Mouse (Mus musculus): ENCODE results near the gene Birc3.
A peak's percentile ranks its signal among the peaks of the same experiment; 100 is the strongest.
"Not testable (repeated sequence)": the region's sequence is repeated elsewhere in the genome, so short reads cannot be mapped to it uniquely, and the experiment has no call there.

Gene Birc3

DNA sequence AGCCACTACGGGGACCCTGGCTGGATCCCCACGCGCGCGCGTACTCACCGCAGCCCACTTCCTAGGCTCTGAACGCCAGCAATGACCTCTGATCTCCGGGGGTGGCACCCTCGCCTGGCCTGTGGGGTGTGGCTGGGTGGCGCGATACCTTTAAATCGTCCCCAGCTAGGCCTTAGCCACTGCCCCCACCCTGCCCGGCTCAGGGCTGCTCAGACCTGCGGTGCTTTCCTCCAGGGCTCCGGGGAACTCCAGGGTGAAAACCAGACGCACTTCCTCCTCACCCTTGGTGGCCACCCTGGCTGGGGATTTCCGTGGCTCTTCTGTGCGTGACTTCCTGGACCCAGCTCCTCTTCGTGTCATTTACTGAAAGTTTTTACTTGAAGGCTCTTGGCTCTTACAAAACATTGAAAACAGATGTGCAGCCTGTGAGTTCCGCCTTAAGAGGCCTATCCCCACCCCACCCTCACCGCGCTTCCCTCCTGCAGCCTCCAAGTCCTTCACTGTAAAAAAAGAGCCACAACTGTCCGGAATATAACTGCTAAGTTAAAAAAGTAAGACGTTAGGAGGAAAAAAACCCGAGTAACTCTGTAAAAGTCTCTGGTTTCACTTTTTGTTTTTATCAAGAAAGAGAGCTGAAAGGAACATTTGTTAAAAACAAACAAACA, at the start of gene Birc3:
Gene Birc3 (minus strand): TSS at position 412 of the 665 bp plus-strand sequence.
- peak; percentile 98 for DNase-seq (ENCODE audit: low read depth)

DNA sequence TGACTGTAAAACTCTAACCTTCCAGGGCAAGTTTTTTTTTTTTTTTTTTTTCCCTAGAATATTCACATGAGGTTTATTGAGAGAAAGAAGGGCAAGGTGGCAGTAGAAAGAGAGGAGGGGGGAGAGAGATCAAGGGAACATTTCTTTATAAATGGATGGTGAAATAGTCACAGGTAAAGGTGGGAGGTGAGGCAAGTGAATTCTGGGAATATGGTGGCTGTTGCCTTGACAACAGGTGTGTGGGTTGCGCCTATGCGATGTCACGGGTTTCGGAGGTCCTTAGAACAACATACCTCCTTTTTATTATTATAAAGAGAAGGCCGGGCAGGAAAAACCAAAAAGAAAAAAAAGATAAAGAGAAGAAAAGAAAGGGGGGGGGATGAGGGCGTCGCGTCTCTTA, 41.9 kb upstream of the Birc3 start:
- DNase-seq (ENCODE audit: low read depth), result no peak

DNA sequence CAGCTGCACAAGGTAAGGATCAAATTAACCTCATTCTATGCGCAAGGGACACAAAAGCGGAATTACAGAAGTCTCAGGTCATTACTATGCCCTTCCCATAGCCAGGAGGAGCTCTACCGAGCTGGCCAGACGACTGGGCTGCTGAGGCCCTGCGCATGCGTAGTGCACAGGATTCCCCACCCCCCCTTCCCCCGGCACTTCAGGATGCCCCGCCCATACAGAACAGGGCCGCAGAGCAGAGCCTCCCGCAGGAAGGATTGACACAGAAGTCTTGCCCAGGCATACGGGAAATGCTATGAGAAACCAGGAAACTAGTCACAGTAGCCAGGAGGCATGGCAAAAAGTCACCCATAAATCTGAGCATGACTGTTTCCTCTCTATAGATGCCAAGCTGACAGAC, 41.5 kb upstream of the Birc3 start:
- peak; percentile 53 for DNase-seq (ENCODE audit: low read depth)

DNA sequence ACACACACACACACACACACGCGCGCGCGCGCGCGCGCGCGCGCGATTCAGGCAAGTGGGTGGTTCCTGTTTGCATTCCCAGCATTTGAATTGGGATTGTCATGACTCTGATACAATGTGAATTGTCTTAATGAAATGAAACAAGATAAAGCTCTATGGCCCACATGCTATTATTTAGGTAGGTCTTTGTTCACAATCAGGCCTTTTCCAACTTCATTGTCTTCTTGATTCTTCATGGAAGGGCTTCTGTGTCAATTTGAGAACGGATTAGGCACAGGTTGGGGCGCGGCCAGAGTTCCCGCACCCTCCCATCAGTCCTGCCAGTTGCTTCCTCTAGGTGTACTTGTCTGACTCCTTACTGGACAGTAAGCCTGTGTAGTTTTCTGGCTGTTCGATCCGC, 41.0 kb upstream of the Birc3 start:
- DNase-seq (ENCODE audit: low read depth), result no peak

DNA sequence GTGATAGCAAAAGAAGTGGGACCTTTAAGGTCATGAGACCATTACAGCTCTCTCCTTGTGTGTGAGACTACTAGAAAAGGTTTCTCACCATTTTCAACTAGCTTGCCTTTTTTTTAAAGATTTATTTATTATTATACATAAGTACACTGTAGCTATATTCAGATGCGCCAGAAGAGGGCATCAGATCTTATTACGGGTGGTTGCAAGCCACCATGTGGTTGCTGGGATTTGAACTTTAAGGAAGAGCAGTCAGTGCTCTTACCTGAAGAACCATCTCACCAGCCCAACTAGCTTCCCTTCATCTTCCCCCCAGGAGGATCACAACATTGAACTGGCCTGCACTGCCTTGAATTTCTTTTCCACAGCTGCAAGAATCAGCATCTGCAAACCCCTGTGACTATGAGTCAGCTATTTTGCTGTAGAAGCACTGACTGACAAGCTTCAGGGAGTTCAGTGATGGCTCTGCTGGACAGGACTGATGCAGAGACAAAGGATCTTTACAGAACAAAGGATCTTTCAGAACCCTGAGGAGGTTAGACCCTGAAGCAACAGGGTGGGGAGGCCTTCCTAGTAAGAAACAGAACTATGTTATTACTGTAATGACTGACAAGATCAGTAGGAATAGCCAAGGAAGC, 34.5 kb upstream of the Birc3 start:
- DNase-seq (ENCODE audit: low read depth), result no peak

DNA sequence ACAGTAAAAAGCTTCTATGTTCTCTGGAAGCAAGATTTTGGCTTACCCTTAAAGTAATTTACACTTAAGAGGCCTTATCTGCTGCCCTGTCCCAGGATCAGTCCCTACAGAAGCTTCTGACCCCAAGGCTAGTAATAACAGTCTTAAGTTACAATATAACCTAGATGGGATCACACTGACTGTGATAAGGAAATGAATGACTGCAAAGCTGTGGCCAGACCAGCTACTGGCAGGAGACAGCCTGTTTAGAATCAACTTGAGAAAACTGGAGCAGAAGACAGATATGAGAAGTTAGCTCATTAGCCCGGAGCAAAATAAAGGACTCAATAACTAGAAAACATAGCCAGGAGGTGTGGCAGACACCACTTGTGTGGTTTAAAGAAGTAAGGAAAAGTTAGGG, 33.6 kb upstream of the Birc3 start:
- no peak for DNase-seq (ENCODE audit: low read depth)

DNA sequence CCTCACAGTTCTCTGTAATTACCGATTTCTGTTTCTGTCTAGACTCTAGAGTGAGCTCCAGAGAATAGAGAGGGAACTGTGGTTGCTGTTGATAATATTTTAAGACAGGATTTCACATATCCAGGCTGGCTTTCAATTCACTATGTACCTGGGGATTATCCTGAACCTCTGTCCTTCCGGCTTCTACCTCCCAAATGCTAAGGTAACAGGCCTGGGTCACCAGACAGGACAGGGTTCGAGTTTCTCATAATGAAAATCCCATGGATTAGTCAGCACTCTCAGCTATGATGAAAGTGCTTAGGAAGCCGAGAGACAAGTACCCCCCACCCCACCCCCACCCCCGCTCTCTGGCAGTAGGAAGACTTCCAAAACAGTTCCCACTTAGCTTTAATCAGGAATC, 30.8 kb upstream of the Birc3 start:
- no peak for DNase-seq (ENCODE audit: low read depth)

DNA sequence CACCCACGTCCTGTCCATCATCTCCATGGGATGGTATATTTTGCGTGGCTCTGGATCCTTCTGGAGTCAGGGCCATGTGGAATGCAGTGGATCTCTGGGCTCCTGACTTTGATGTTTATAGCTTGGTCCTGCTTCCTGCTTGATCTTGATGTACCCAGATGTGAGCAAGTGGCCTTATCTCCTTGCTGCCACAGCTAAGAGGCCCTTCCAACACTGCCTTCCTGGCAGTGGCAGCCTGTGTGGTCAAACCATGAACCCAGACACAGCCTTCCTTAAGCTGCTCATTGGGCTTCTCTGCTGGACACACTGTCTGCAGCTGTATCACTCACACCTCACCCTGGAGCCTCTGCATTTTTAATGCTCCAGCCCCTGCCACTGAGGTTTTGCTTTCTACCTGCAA, 30.3 kb upstream of the Birc3 start:
- no peak for DNase-seq (ENCODE audit: low read depth)

DNA sequence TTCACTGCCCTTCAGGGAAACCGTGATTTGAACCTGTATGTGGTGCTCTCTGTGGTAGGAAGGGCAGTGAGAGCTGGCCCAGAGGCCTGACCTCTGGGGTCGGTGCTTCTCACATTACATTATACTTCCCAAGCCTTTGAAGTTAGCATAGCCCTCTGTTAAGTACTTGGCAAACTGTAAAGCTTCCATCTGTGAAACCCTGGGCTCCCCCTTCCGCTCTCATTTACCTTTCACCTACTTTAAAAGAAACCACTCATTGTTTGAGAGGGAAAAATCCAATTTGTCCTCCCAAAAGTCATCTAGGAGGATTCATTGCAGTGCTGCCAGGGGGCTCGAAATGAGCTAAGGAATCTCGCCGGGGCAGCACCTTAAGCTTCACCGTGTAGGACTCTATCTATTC, 29.3 kb upstream of the Birc3 start:
- no peak for DNase-seq (ENCODE audit: low read depth)

DNA sequence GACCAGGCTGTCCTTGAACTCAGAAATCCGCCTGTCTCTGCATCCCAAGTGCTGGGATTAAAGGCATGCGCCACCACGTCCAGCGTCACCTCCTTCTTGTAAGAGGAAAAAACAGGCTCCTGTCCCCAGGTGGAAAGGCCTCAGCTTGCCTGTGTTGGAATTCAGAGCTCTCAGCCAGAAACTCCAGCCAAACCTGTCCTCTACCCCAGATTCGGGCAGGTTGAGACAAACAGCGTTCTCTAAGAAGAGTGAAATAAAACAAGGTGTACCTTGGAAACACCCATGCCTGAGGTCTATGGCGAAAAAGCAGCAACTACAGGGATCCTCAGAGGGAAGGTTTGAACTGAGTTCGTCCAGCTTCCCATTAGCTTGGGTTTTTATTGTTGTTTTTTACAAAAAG, 28.0 kb upstream of the Birc3 start:
- DNase-seq (ENCODE audit: low read depth), result no peak

DNA sequence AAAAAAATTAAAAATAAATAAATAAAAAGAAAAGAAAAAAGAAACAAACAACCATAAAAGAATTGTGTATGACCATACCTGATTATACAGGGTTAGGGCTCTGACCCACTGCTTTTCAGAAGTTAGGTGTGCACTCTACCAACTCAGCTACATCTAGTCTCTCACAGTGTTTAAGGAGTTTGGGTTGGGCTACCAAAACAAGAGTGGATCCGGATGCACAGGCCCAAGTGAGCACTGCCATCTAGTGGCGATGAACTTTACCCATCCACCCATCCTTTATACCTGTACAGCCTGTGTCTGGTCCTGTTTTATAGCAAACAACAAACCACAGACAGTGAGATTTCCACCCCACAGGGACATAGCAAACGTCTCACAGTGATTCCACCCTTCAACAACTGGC, 24.5 kb upstream of the Birc3 start:
- peak; percentile 91 for DNase-seq (ENCODE audit: low read depth)

DNA sequence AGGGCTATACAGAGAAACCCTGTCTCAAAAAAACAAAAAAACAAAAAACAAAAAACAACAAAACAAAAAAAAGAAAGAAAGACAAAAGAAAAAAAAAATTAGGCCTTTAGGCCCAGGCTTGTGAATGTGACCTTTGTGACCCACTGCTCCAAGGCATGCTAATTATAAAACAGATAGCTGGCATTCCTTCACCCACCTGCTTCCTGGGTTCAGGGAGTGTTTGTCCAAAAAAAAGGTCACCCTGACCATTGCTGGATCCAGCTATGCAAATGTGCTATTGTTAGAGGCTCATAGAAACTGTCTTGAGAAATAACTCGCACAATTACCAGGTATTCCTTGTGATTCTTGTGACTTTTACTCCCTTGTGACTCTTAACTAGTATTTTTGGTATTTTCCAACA, 18.8 kb upstream of the Birc3 start:
- not testable (repeated sequence) for DNase-seq (ENCODE audit: low read depth)

DNA sequence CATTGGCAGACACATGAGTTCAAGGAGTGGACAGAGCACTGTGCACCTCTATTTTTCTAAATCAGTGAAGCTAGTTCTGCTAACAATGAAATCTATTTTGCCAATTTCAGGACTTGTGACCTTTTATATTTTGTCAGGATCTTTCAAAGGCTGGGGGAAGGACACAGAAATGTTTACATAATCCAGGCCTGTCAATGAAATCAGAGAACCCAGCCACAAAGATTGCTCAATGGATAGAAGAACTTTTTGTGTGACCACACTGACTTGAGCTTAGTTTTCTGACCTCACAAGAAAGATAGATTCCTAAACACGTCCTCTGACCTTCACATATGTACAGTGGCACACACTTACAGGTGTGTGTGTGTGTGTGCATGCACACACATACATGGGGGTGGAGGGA, 18.2 kb upstream of the Birc3 start:
- no peak for DNase-seq (ENCODE audit: low read depth)

DNA sequence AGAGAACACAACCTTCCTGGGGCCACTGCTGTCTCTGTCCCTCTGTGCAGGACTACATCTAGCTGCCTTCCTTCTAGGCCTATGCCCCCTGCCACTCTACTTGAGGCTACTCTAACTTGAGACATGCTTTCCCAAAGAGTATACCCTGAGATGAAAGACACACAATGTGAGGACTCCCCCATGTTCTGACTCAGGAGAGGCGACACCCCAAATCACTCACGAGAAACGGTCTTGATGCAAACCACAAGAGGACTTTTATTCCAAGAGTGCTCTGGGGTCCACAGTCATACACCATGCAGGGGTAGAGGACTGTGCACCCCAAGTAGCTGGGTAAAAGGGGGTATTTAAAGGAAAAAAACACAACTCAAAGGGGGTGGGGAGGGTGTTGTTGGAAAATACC, 11.4 kb upstream of the Birc3 start:
- DNase-seq (ENCODE audit: low read depth), result no peak

DNA sequence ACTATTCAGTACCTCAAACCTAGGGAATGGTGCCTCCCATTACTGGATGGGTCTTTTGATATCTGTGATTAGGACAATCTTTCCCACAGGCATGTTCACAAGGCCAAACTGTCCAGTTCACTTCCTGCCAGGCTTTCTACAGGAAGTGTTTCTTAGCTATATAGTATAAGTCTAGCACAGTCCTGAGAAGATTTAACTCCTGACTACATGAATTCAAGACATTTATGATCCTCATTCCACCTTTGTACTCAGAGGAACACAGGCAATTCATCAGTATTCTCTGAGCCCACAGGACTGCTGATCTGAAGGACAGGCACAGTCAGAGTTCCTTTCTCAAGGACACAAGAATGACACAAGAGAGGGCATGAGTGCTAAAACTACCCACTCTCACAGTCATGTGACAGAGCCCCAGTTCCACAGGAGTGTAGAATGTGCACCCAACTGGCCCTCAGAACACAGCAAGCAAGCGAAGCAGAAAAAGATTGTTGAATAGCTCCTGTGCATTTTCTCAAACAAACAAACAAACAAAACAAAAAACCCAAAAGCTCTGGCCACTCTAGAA, 9.4 kb upstream of the Birc3 start:
- no peak for DNase-seq (ENCODE audit: low read depth)

DNA sequence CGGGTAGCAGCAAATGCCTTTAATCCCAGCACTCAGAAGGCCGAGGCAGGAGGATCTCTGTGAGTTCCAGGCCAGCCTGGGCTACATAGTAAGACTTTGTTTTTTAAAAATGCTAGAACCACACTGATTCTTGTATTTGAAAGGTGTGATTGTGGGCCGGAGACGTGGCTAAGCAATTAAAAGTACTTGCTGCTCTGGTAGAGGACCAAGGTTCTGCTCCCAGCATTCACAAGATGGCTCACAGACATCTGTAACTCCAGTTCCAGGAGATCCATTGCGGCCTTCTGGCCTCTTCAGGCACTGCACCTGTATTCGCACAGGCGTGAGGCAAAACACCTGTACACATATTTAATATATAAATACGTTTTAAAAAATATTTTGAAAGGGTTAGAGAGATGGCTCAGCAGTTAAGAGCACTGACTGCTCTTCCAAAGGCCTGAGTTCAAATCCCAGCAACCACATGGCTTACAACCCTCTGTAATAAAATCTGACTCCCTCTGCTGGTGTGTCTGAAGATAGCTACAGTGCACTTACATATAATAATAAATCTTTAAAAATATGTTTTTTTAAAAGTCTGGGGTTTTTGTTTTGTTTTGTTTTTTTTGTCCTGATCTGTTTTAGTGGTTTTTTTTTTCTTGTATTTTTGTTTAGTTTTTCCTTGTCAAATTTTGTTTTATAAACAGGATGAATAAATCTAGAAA, 675 bp upstream of the Birc3 start:
- no peak for DNase-seq (ENCODE audit: low read depth)

DNA sequence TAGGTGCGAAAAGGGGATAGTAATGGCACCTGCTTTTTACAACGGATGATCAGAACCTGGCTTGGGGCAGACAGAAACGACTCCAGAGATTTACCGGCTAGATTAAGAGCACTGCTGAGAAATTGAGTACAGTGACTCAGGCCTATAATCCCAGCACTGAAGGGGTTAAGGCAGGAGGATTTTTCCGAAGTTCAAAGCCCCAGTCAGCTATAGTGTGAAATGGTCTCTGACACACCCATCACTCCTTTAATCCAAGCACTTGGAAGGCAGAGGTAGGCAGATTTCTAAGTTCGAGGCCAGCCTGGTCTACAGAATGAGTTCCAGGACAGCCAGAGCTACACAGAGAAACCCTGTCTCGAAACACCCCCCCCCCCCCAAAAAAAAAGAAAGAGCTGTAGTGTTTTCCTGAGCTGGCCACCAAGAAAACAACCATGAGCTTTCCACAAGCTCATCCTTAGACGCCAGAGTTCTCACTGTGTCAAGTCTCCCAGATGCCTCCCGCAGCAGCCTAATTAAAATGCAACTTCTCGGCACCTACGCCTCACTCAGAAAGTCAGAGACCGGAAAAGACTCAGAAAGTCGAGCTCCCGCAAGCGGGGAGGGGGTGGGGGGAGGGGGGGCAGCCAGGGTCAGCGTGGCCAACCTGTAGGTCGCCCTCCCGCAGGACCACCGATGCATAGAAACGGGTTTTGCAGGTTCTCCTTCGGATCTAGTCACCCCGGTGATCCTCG, 777 bp downstream of the Birc3 start:
- no peak for DNase-seq (ENCODE audit: low read depth)

DNA sequence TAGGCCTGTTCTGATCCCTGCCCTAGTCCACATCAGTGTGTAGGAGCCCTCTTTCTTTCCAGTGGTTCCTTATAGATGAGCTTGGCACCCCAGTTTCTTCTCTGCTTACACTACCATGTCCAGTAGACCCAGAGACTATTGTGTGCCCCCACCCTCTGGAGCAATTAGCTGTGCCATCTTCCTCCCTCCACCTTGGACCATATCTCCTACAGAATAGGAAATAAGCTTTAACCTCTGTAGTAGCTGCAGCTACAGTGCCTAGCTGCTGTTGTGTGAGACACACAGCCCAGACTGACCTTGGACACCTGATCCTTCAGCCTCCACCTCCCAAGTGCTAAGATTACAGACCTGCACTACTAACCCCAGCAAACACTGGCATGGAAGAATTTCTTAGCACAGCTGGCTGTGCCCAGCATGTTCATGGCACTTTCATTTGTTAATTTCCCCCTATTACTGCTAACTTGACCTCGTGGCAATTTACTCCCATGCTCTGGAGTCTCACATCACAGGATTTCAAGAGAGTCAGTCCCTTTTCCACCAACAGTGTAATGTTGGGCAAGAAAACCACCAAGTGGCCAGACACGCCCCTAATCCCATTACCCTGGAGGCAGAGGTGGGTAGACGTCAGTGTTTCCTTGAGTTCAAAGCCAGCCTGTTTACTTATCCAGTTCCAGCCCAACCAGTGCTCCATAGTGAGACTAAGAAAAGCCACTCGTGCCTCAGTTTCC, 1.5 kb downstream of the Birc3 start:
- peak; percentile 89 for DNase-seq (ENCODE audit: low read depth)

DNA sequence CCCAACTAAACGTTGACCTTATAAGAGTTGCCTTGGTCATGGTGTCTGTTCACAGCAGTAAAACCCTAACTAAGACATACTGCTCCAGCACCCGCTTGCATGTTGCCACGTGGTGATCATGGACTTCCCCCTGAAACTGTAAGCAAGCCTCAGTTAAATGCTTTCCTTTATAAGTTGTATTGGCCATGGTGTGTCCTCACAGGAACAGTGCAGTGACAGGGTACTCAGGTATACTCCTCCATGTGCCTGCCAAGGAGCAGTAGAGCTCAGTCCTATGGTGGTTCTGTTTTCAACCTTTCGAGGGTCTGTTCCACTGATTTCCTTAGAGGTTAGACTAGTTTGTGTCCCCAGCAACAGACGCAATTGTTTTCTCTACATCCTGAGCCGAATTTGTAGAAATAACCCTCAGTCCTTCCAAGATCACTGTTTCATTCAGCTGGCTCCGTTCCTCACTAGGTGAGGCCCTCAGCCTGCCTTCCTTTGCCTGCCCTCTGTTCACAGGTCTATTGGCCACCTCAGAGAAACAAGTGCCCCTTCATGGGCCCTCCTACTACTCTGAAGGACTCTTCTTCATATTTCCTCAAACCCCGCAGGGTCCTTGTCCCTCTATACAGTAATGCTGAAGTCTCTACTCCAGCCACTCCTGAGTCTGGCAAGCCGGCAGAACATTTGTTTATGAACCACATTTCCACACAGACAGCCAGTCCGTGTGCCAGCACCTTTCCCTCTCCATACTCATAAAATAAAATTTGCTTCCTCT, 2.2 kb downstream of the Birc3 start:
- peak; percentile 81 for DNase-seq (ENCODE audit: low read depth)

DNA sequence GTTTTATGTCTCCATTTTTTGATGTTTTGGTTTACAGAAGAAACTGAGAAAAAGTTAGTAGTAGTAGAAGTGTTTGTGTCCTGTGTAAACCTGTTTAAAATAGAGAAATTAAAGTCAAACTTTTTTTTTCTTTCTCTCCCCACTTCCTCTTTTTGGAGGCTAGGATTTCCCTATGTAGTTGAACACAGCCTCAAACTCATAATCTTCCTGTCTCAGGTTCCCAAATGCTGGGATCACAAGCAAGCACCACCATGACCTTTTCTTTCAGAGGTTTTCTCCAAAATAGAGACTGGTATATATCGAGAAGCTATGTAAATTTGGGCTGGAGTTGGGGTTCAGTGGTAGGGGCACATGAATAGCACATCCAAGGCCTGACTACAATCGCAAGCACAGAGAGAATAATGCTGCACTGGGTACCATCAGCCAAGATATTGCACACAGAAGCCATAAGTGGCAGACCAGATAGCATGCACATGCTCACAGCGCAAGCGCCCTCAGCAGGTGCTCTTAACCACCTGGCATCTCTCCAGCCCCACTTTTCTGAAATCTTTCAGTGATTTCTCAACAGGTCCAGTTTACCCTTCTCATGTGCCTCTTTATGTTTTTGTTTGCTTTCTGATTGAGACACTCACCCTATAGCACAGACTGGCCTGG, 4.0 kb downstream of the Birc3 start:
- peak; percentile 77 for DNase-seq (ENCODE audit: low read depth)

DNA sequence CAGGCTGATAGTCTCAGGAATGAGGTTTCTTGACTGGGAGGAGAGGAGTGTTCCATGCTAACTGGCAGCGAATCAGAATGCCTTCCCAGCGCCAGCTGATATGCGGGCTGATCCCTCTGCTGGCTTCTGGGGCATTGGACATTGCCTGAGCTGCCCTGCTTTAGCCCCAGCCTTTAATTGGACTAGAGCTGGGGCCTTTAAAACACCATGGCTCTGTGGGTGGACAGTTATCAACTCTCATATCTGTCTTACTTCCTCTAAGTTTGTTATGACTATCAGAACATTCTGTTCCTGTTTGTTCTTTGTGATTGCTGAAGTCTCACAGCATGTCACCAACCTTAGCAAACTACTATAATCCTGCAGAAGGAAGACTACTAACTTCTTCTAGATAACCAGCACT, 5.0 kb downstream of the Birc3 start:
- peak; percentile 76 for DNase-seq (ENCODE audit: low read depth)
